Mouse (Mus musculus) G1E (cell line): ENCODE data around the gene Fam129a.

ENCODE experiments used
- CTCF ChIP-seq: IDR thresholded peaks from 2 replicates; pipeline ENCODE4 v1.5.1; 2012; ENCODE audit warnings: low read depth, low read length, inconsistent platforms, mixed read lengths
- GATA1 ChIP-seq: IDR thresholded peaks from 2 replicates; pipeline ENCODE4 v1.6.1; 2012; ENCODE audit warnings: borderline replicate concordance, low read length, inconsistent platforms, mixed read lengths
- GATA2 ChIP-seq: IDR thresholded peaks from 2 replicates; pipeline ENCODE4 v1.6.1; 2012; ENCODE audit warnings: low read depth, low read length, inconsistent platforms, borderline replicate concordance
- POLR2AphosphoS5 ChIP-seq: IDR thresholded peaks from 2 replicates; pipeline ENCODE4 v1.6.1; 2012; ENCODE audit warnings: low read depth, low read length, inconsistent platforms; ENCODE audit not compliant: insufficient replicate concordance
- TAL1 ChIP-seq: conservative IDR thresholded peaks from 2 replicates; pipeline ENCODE4 v1.6.1; 2012; ENCODE audit warnings: low read depth, low read length, inconsistent platforms, mixed read lengths

- no peak for TF ChIP-seq CTCF
- no peak for TF ChIP-seq TAL1
- no peak for TF ChIP-seq GATA1
- no peak for TF ChIP-seq POLR2AphosphoS5
- no peak for TF ChIP-seq GATA2
Measured at GRCm38 (mm10) chr1:151769200-151769913, 198.4 kb downstream of the Fam129a start.
